Mouse (Mus musculus) kidney, embryonic 14.5 days (tissue): ENCODE results near the gene Gfral. TPM values are rescaled to one million over a fixed set of nuclear protein-coding genes. Genes with fewer than 3 reads are reported as not detected.

Source experiments
- ATAC-seq: fragments of 200-750 bp; cut with Nextera tagmentation; 2 replicates; pipeline ENCODE4 v1.8.0; 2017; ENCODE audit warnings: moderate number of reproducible peaks, mild to moderate bottlenecking, moderate TSS enrichment, moderate library complexity; ENCODE audit not compliant: low FRiP score, low TSS enrichment
- H3K27ac ChIP-seq: fragments of 300-500 bp; sonication (generic); 2 replicates; pipeline ENCODE4 v1.5.1; 2014; ENCODE audit warnings: low read depth, mild to moderate bottlenecking, low read length, moderate library complexity, mixed read lengths
- H3K27me3 ChIP-seq: fragments of 300-500 bp; sonication (generic); 2 replicates; pipeline ENCODE4 v1.6.1; 2014; ENCODE audit warnings: mild to moderate bottlenecking, low read length; ENCODE audit not compliant: control insufficient read depth, insufficient read depth
- H3K36me3 ChIP-seq: fragments of 300-500 bp; sonication (generic); 2 replicates; pipeline ENCODE4 v1.6.1; 2014; ENCODE audit warnings: low read length, mixed read lengths; ENCODE audit not compliant: control insufficient read depth, insufficient read depth
- H3K4me1 ChIP-seq: fragments of 300-500 bp; sonication (generic); 2 replicates; pipeline ENCODE4 v1.6.1; 2014; ENCODE audit warnings: low read length, mixed read lengths; ENCODE audit not compliant: control insufficient read depth, insufficient read depth
- H3K4me2 ChIP-seq: fragments of 300-500 bp; sonication (generic); replicated peaks from 2 replicates; pipeline ENCODE4 v1.6.1; 2014; ENCODE audit warnings: low read depth, mild to moderate bottlenecking, low read length
- H3K4me3 ChIP-seq: fragments of 300-500 bp; sonication (generic); 2 replicates; pipeline ENCODE4 v1.5.1; 2014; ENCODE audit warnings: mild to moderate bottlenecking, low read length
- H3K9ac ChIP-seq: fragments of 300-500 bp; sonication (generic); 2 replicates; pipeline ENCODE4 v1.6.1; 2014; ENCODE audit warnings: low read depth, mild to moderate bottlenecking, low read length, moderate library complexity
- H3K9me3 ChIP-seq: fragments of 300-500 bp; sonication (generic); 2 replicates; pipeline ENCODE4 v1.6.1; 2016; ENCODE audit warnings: low read length; ENCODE audit not compliant: control insufficient read depth
- WGBS: fragments of 180-500 bp; shearing (Covaris S2); extraction: QIAGEN DNeasy Blood & Tissue Kit; methylation state at CpG from one replicate; pipeline ENCODE4 v1.1.7; 2014; 5-methylcytosine and 5-hydroxymethylcytosine counted together
- polyA plus RNA-seq: library from polyadenylated mRNA; unstranded; fragments of >200 nt; fragmentation: Nextera tagmentation; extraction: Ambion mirVana; gene quantifications from 2 replicates; pipeline ENCODE4 v1.2.1, GENCODE M21; 2014

The Gfral gene
- polyA plus RNA-seq, 1 experiment from 2014 or later = not detected

GRCm38 (mm10) chr9:76234899-76235298 lies 21.4 kb upstream of the Gfral start:
- 48% methylated on average over 7 of the region's 7 CpGs for WGBS
- Histone ChIP-seq H3K9me3 (no peaks in the 10 kb centered on the region), H3K36me3 (no peaks in the 10 kb centered on the region), H3K27ac (no peak overlapping the region), H3K27me3 (no peaks in the 10 kb centered on the region), H3K4me2 (no peak overlapping the region), H3K9ac (no peak overlapping the region), H3K4me3 (no peak overlapping the region), H3K4me1 (no peaks in the 10 kb centered on the region)
- no peak; the same call in 1 of the 2 replicates for ATAC-seq

GRCm38 (mm10) chr9:76230400-76230799 lies 16.9 kb upstream of the Gfral start:
- H3K36me3 ChIP-seq = no peaks in the 10 kb centered on the region
- 63% methylated on average over 11 of the region's 11 CpGs for WGBS
- H3K27me3 ChIP-seq = no peaks in the 10 kb centered on the region
- H3K9ac ChIP-seq = no peak overlapping the region
- H3K4me1 ChIP-seq = no peaks in the 10 kb centered on the region
- H3K4me2 ChIP-seq = no peak overlapping the region
- H3K27ac ChIP-seq = no peak overlapping the region
- H3K9me3 ChIP-seq = no peaks in the 10 kb centered on the region
- ATAC-seq = no peak
- no peak overlapping the region for H3K4me3 ChIP-seq

- ATAC-seq = no peak
- no peak overlapping the region for H3K27ac ChIP-seq
- H3K9me3 ChIP-seq = no peaks in the 10 kb centered on the region
- H3K27me3 ChIP-seq = no peaks in the 10 kb centered on the region
- WGBS = 37% methylated on average over 4 of the region's 4 CpGs
- no peak overlapping the region for H3K9ac ChIP-seq
- no peak overlapping the region for H3K4me3 ChIP-seq
- H3K4me2 ChIP-seq = no peak overlapping the region
- no peaks in the 10 kb centered on the region for H3K36me3 ChIP-seq
- no peaks in the 10 kb centered on the region for H3K4me1 ChIP-seq
These were observed 3.9 kb upstream of the Gfral start for GRCm38 (mm10) chr9:76217178-76217975.

GRCm38 (mm10) chr9:76214678-76215077 lies 1.2 kb upstream of the Gfral start:
- Histone ChIP-seq H3K9ac (no peak overlapping the region), H3K27ac (no peak overlapping the region), H3K4me2 (no peak overlapping the region), H3K27me3 (no peaks in the 10 kb centered on the region), H3K36me3 (no peaks in the 10 kb centered on the region), H3K4me3 (no peak overlapping the region), H3K9me3 (no peaks in the 10 kb centered on the region), H3K4me1 (no peaks in the 10 kb centered on the region)
- no peak for ATAC-seq
- 53% methylated on average over 4 of the region's 4 CpGs for WGBS

- 88% methylated on average over 4 of the region's 4 CpGs for WGBS
- ATAC-seq = no peak
These were observed 16.5 kb downstream of the Gfral start for GRCm38 (mm10) chr9:76196917-76197316.

GRCm38 (mm10) chr9:76179221-76179620 lies 34.2 kb downstream of the Gfral start:
- Histone ChIP-seq H3K4me2 (no peak overlapping the region), H3K27ac (no peak overlapping the region), H3K4me3 (no peak overlapping the region), H3K4me1 (no peaks in the 10 kb centered on the region), H3K27me3 (no peaks in the 10 kb centered on the region), H3K9me3 (no peaks in the 10 kb centered on the region), H3K36me3 (no peaks in the 10 kb centered on the region), H3K9ac (no peak overlapping the region)
- ATAC-seq = no peak

More at GRCm38 (mm10) chr9:76196917-76197316, 16.5 kb downstream of the Gfral start:
- no peaks in the 10 kb centered on the region for H3K36me3 ChIP-seq
- no peak overlapping the region for H3K27ac ChIP-seq
- H3K4me1 ChIP-seq = no peaks in the 10 kb centered on the region
- H3K9ac ChIP-seq = no peak overlapping the region
- no peaks in the 10 kb centered on the region for H3K27me3 ChIP-seq
- H3K9me3 ChIP-seq = no peaks in the 10 kb centered on the region
- no peak overlapping the region for H3K4me2 ChIP-seq
- no peak overlapping the region for H3K4me3 ChIP-seq

GRCm38 (mm10) chr9:76172686-76173295 lies 40.7 kb downstream of the Gfral start:
- Histone ChIP-seq H3K27me3 (no peaks in the 10 kb centered on the region), H3K4me1 (no peaks in the 10 kb centered on the region), H3K4me3 (no peak overlapping the region), H3K4me2 (no peak overlapping the region), H3K36me3 (no peaks in the 10 kb centered on the region), H3K9me3 (no peaks in the 10 kb centered on the region), H3K27ac (no peak overlapping the region), H3K9ac (no peak overlapping the region)
- 84% methylated on average over 5 of the region's 5 CpGs for WGBS
- ATAC-seq = no peak

GRCm38 (mm10) chr9:76168355-76168754 lies 45.1 kb downstream of the Gfral start:
- Histone ChIP-seq H3K27ac (no peak overlapping the region), H3K9me3 (no peaks in the 10 kb centered on the region), H3K9ac (no peak overlapping the region), H3K4me2 (no peak overlapping the region), H3K4me1 (no peaks in the 10 kb centered on the region), H3K27me3 (no peaks in the 10 kb centered on the region), H3K36me3 (no peaks in the 10 kb centered on the region), H3K4me3 (no peak overlapping the region)
- WGBS = 51% methylated on average over 3 of the region's 3 CpGs
- no peak for ATAC-seq

- 68% methylated on average over 8 of the region's 8 CpGs for WGBS
- Histone ChIP-seq H3K36me3 (no peaks in the 10 kb centered on the region), H3K9ac (no peak overlapping the region), H3K27ac (no peak overlapping the region), H3K27me3 (no peaks in the 10 kb centered on the region), H3K4me2 (no peak overlapping the region), H3K4me3 (no peak overlapping the region), H3K9me3 (no peaks in the 10 kb centered on the region), H3K4me1 (no peaks in the 10 kb centered on the region)
- no peak for ATAC-seq
These were observed 51.0 kb downstream of the Gfral start for GRCm38 (mm10) chr9:76162446-76162845.
